Mouse (Mus musculus) lung, adult 2 months (tissue): ENCODE data around the gene Ust.
A peak's percentile ranks its signal among the peaks of the same experiment; 100 is the strongest.

Source experiments
- CTCF ChIP-seq: fragments of 200-500 bp; IDR thresholded peaks from 2 replicates; pipeline ENCODE4 v1.5.1; 2011; ENCODE audit warnings: mild to moderate bottlenecking, low read length, control low read depth; ENCODE audit not compliant: insufficient read depth
- POLR2A ChIP-seq: fragments of 200-500 bp; IDR thresholded peaks from 2 replicates; pipeline ENCODE4 v1.6.1; 2011; ENCODE audit warnings: low read depth, mild to moderate bottlenecking, control low read depth, low read length, borderline replicate concordance; ENCODE audit errors: extremely low read depth

DNA sequence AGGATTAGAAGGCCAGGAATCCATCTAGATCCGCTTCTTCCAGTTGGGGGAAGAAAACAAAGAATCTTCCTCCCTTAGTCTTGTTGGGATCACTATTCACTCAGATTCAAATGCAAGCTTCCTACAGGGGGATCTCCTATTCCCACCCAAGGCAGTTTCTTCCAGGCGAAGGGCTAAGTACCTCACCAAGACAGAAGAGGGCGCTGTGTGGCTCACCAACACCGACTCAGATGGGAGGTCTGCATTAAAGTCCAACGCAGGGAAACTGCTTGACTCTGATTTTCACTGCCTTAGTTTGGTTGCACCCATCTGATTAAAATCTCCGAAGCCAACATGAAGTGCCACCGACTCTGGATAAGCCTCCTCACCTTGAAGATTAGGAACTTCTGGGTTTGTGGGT is 10.5 kb upstream of the Ust start:
- peak; percentile 48 for TF ChIP-seq CTCF
- no peak for TF ChIP-seq POLR2A
